Mouse (Mus musculus): ENCODE results near the gene Gm30302. TPM values are rescaled to one million over a fixed set of nuclear protein-coding genes. Genes with fewer than 3 reads are reported as not detected.

Gm30302 gene
- not detected in 2 replicates for polyA plus RNA-seq (2015; fragmentation: Nextera tagmentation; extraction: Ambion mirVana)

- ATAC-seq = no peak
- WGBS = 81% methylated on average over 1 of the region's 1 CpGs
- Histone ChIP-seq H3K9ac (ENCODE audit: low read depth, low read length) (no peak within 1 kb of the TSS), H3K4me3 (ENCODE audit: low read length) (no peak within 1 kb of the TSS), H3K27ac (ENCODE audit: low read length) (no peak within 1 kb of the TSS), H3K4me2 (ENCODE audit: low read depth, low read length) (no peak within 1 kb of the TSS), H3K9me3 (ENCODE audit: control insufficient read depth, low read length) (no peaks in the 10 kb centered on the region), H3K27me3 (replicated peaks; ENCODE audit: control insufficient read depth, insufficient read depth, low read length) (no peaks in the 10 kb centered on the region), H3K36me3 (ENCODE audit: control insufficient read depth, insufficient read depth, low read length) (no peaks in the 10 kb centered on the region), H3K4me1 (ENCODE audit: control insufficient read depth, insufficient read depth, low read length) (no peaks in the 10 kb centered on the region)
These were observed at the start of gene Gm30302 for GRCm38 (mm10) chr13:49798901-49799300. Gm30302 (minus strand) TSS chr13:49799001.

GRCm38 (mm10) chr13:49846751-49847150 lies 48.0 kb upstream of the Gm30302 start:
- Histone ChIP-seq H3K27me3 (replicated peaks; ENCODE audit: control insufficient read depth, insufficient read depth, low read length) (no peaks in the 10 kb centered on the region), H3K4me1 (ENCODE audit: control insufficient read depth, insufficient read depth, low read length) (no peaks in the 10 kb centered on the region), H3K9me3 (ENCODE audit: control insufficient read depth, low read length) (no peaks in the 10 kb centered on the region), H3K4me3 (ENCODE audit: low read length) (no peak overlapping the region), H3K27ac (ENCODE audit: low read length) (no peak overlapping the region), H3K4me2 (ENCODE audit: low read depth, low read length) (no peak overlapping the region), H3K9ac (ENCODE audit: low read depth, low read length) (no peak overlapping the region), H3K36me3 (ENCODE audit: control insufficient read depth, insufficient read depth, low read length) (no peaks in the 10 kb centered on the region)
- 46% methylated on average over 3 of the region's 3 CpGs for WGBS
- no peak for ATAC-seq

- Histone ChIP-seq H3K4me1 (ENCODE audit: control insufficient read depth, insufficient read depth, low read length) (no peaks in the 10 kb centered on the region), H3K36me3 (ENCODE audit: control insufficient read depth, insufficient read depth, low read length) (no peaks in the 10 kb centered on the region), H3K4me3 (ENCODE audit: low read length) (no peak overlapping the region), H3K9me3 (ENCODE audit: control insufficient read depth, low read length) (no peaks in the 10 kb centered on the region), H3K27me3 (replicated peaks; ENCODE audit: control insufficient read depth, insufficient read depth, low read length) (no peaks in the 10 kb centered on the region), H3K9ac (ENCODE audit: low read depth, low read length) (no peak overlapping the region), H3K4me2 (ENCODE audit: low read depth, low read length) (no peak overlapping the region), H3K27ac (ENCODE audit: low read length) (no peak overlapping the region)
- ATAC-seq = no peak
- 65% methylated on average over 3 of the region's 3 CpGs for WGBS
These were observed 47.3 kb upstream of the Gm30302 start for GRCm38 (mm10) chr13:49846141-49846540.

- no peak overlapping the region for H3K27ac ChIP-seq (ENCODE audit: low read length)
- no peak for ATAC-seq
- no peak overlapping the region for H3K9ac ChIP-seq (ENCODE audit: low read depth, low read length)
- H3K36me3 ChIP-seq (ENCODE audit: control insufficient read depth, insufficient read depth, low read length) = no peaks in the 10 kb centered on the region
- no peak overlapping the region for H3K4me2 ChIP-seq (ENCODE audit: low read depth, low read length)
- WGBS = 94% methylated on average over 3 of the region's 3 CpGs
- H3K9me3 ChIP-seq (ENCODE audit: control insufficient read depth, low read length) = no peaks in the 10 kb centered on the region
- H3K4me3 ChIP-seq (ENCODE audit: low read length) = no peak overlapping the region
- H3K4me1 ChIP-seq (ENCODE audit: control insufficient read depth, insufficient read depth, low read length) = no peaks in the 10 kb centered on the region
- no peaks in the 10 kb centered on the region for H3K27me3 ChIP-seq (replicated peaks; ENCODE audit: control insufficient read depth, insufficient read depth, low read length)
These were observed 46.9 kb upstream of the Gm30302 start for GRCm38 (mm10) chr13:49845663-49846062.

GRCm38 (mm10) chr13:49844071-49844470 lies 45.3 kb upstream of the Gm30302 start:
- no peak overlapping the region for H3K4me2 ChIP-seq (ENCODE audit: low read depth, low read length)
- ATAC-seq = no peak
- no peaks in the 10 kb centered on the region for H3K4me1 ChIP-seq (ENCODE audit: control insufficient read depth, insufficient read depth, low read length)
- H3K36me3 ChIP-seq (ENCODE audit: control insufficient read depth, insufficient read depth, low read length) = no peaks in the 10 kb centered on the region
- H3K9me3 ChIP-seq (ENCODE audit: control insufficient read depth, low read length) = no peaks in the 10 kb centered on the region
- H3K27ac ChIP-seq (ENCODE audit: low read length) = no peak overlapping the region
- no peaks in the 10 kb centered on the region for H3K27me3 ChIP-seq (replicated peaks; ENCODE audit: control insufficient read depth, insufficient read depth, low read length)
- no peak overlapping the region for H3K9ac ChIP-seq (ENCODE audit: low read depth, low read length)
- H3K4me3 ChIP-seq (ENCODE audit: low read length) = no peak overlapping the region
- 85% methylated on average over 5 of the region's 5 CpGs for WGBS

- H3K4me1 ChIP-seq (ENCODE audit: control insufficient read depth, insufficient read depth, low read length) = no peaks in the 10 kb centered on the region
These were observed 42.4 kb upstream of the Gm30302 start for GRCm38 (mm10) chr13:49841186-49841585.

GRCm38 (mm10) chr13:49830355-49830754 lies 31.6 kb upstream of the Gm30302 start:
- H3K27me3 ChIP-seq (replicated peaks; ENCODE audit: control insufficient read depth, insufficient read depth, low read length) = no peaks in the 10 kb centered on the region
- WGBS = 84% methylated on average over 3 of the region's 3 CpGs

More at GRCm38 (mm10) chr13:49841186-49841585, 42.4 kb upstream of the Gm30302 start:
- Histone ChIP-seq H3K9me3 (ENCODE audit: control insufficient read depth, low read length) (no peaks in the 10 kb centered on the region), H3K9ac (ENCODE audit: low read depth, low read length) (no peak overlapping the region), H3K27me3 (replicated peaks; ENCODE audit: control insufficient read depth, insufficient read depth, low read length) (no peaks in the 10 kb centered on the region), H3K4me2 (ENCODE audit: low read depth, low read length) (no peak overlapping the region), H3K4me3 (ENCODE audit: low read length) (no peak overlapping the region), H3K27ac (ENCODE audit: low read length) (no peak overlapping the region), H3K36me3 (ENCODE audit: control insufficient read depth, insufficient read depth, low read length) (no peaks in the 10 kb centered on the region)
- ATAC-seq = no peak

GRCm38 (mm10) chr13:49825300-49825699 lies 26.5 kb upstream of the Gm30302 start:
- H3K4me3 ChIP-seq (ENCODE audit: low read length) = no peak overlapping the region
- no peaks in the 10 kb centered on the region for H3K9me3 ChIP-seq (ENCODE audit: control insufficient read depth, low read length)
- 87% methylated on average over 4 of the region's 4 CpGs for WGBS
- no peak for ATAC-seq
- no peak overlapping the region for H3K9ac ChIP-seq (ENCODE audit: low read depth, low read length)
- H3K4me1 ChIP-seq (ENCODE audit: control insufficient read depth, insufficient read depth, low read length) = no peaks in the 10 kb centered on the region
- H3K27ac ChIP-seq (ENCODE audit: low read length) = no peak overlapping the region
- H3K36me3 ChIP-seq (ENCODE audit: control insufficient read depth, insufficient read depth, low read length) = no peaks in the 10 kb centered on the region
- H3K4me2 ChIP-seq (ENCODE audit: low read depth, low read length) = no peak overlapping the region
- no peaks in the 10 kb centered on the region for H3K27me3 ChIP-seq (replicated peaks; ENCODE audit: control insufficient read depth, insufficient read depth, low read length)

More at GRCm38 (mm10) chr13:49830355-49830754, 31.6 kb upstream of the Gm30302 start:
- Histone ChIP-seq H3K36me3 (ENCODE audit: control insufficient read depth, insufficient read depth, low read length) (no peaks in the 10 kb centered on the region), H3K9me3 (ENCODE audit: control insufficient read depth, low read length) (no peaks in the 10 kb centered on the region), H3K27ac (ENCODE audit: low read length) (no peak overlapping the region), H3K4me3 (ENCODE audit: low read length) (no peak overlapping the region), H3K4me2 (ENCODE audit: low read depth, low read length) (no peak overlapping the region), H3K9ac (ENCODE audit: low read depth, low read length) (no peak overlapping the region), H3K4me1 (ENCODE audit: control insufficient read depth, insufficient read depth, low read length) (no peaks in the 10 kb centered on the region)
- no peak for ATAC-seq

GRCm38 (mm10) chr13:49814958-49815357 lies 16.2 kb upstream of the Gm30302 start:
- no peak for ATAC-seq
- WGBS = 78% methylated on average over 3 of the region's 3 CpGs
- Histone ChIP-seq H3K4me1 (ENCODE audit: control insufficient read depth, insufficient read depth, low read length) (no peaks in the 10 kb centered on the region), H3K4me3 (ENCODE audit: low read length) (no peak overlapping the region), H3K4me2 (ENCODE audit: low read depth, low read length) (no peak overlapping the region), H3K9ac (ENCODE audit: low read depth, low read length) (no peak overlapping the region), H3K27me3 (replicated peaks; ENCODE audit: control insufficient read depth, insufficient read depth, low read length) (no peaks in the 10 kb centered on the region), H3K9me3 (ENCODE audit: control insufficient read depth, low read length) (no peaks in the 10 kb centered on the region), H3K27ac (ENCODE audit: low read length) (no peak overlapping the region), H3K36me3 (ENCODE audit: control insufficient read depth, insufficient read depth, low read length) (no peaks in the 10 kb centered on the region)

- Histone ChIP-seq H3K36me3 (ENCODE audit: control insufficient read depth, insufficient read depth, low read length) (no peaks in the 10 kb centered on the region), H3K9ac (ENCODE audit: low read depth, low read length) (no peak overlapping the region), H3K4me3 (ENCODE audit: low read length) (no peak overlapping the region), H3K4me2 (ENCODE audit: low read depth, low read length) (no peak overlapping the region), H3K27me3 (replicated peaks; ENCODE audit: control insufficient read depth, insufficient read depth, low read length) (no peaks in the 10 kb centered on the region), H3K9me3 (ENCODE audit: control insufficient read depth, low read length) (no peaks in the 10 kb centered on the region), H3K4me1 (ENCODE audit: control insufficient read depth, insufficient read depth, low read length) (no peaks in the 10 kb centered on the region), H3K27ac (ENCODE audit: low read length) (no peak overlapping the region)
- no peak for ATAC-seq
- WGBS = 85% methylated on average over 4 of the region's 4 CpGs
These were observed 15.6 kb upstream of the Gm30302 start for GRCm38 (mm10) chr13:49814420-49814819.

All from intestine, embryonic 16.5 days (tissue).